Mouse (Mus musculus) limb, embryonic 14.5 days (tissue): Measurements from ENCODE around the gene Tcp11l2. TPM values are rescaled to one million over a fixed set of nuclear protein-coding genes. Genes with fewer than 3 reads are reported as not detected.

ENCODE experiments used
- ATAC-seq: fragments of 200-750 bp; cut with Nextera tagmentation; 2 replicates; pipeline ENCODE4 v1.8.0; 2017; ENCODE audit warnings: low read depth, moderate number of reproducible peaks, moderate TSS enrichment; ENCODE audit not compliant: low FRiP score
- DNase-seq: peaks from one replicate; pipeline ENCODE4 v3.0.0-alpha.2; 2015; ENCODE audit warnings: low spot score
- H3K27ac ChIP-seq: fragments of 300-500 bp; sonication (generic); replicated peaks from 2 replicates; pipeline ENCODE4 v1.5.1; 2014; ENCODE audit warnings: low read depth, mild to moderate bottlenecking, low read length, moderate library complexity, mixed read lengths
- H3K27me3 ChIP-seq: fragments of 300-500 bp; sonication (generic); 2 replicates; pipeline ENCODE4 v1.6.1; 2014; ENCODE audit warnings: low read length, mixed read lengths; ENCODE audit not compliant: control insufficient read depth, insufficient read depth
- H3K36me3 ChIP-seq: fragments of 300-500 bp; sonication (generic); 2 replicates; pipeline ENCODE4 v1.6.1; 2014; ENCODE audit warnings: mild to moderate bottlenecking, low read length, moderate library complexity, mixed read lengths; ENCODE audit not compliant: control insufficient read depth, insufficient read depth
- H3K4me1 ChIP-seq: fragments of 300-500 bp; sonication (generic); 2 replicates; pipeline ENCODE4 v1.6.1; 2014; ENCODE audit warnings: antibody characterized with exemption, low read length, mixed read lengths; ENCODE audit not compliant: control insufficient read depth, insufficient read depth
- H3K4me2 ChIP-seq: fragments of 300-500 bp; sonication (generic); replicated peaks from 2 replicates; pipeline ENCODE4 v1.6.1; 2014; ENCODE audit warnings: low read depth, mild to moderate bottlenecking, low read length, moderate library complexity; ENCODE audit not compliant: severe bottlenecking
- H3K4me3 ChIP-seq: fragments of 300-500 bp; sonication (generic); replicated peaks from 2 replicates; pipeline ENCODE4 v1.5.1; 2014; ENCODE audit warnings: low read length
- H3K9ac ChIP-seq: fragments of 300-500 bp; sonication (generic); 2 replicates; pipeline ENCODE4 v1.6.1; 2014; ENCODE audit warnings: mild to moderate bottlenecking, low read depth, low read length, moderate library complexity; ENCODE audit not compliant: severe bottlenecking
- H3K9me3 ChIP-seq: fragments of 300-500 bp; sonication (generic); 2 replicates; pipeline ENCODE4 v1.6.1; 2016; ENCODE audit warnings: low read length; ENCODE audit not compliant: control insufficient read depth
- POLR2A ChIP-seq: fragments of 200-500 bp; IDR thresholded peaks from 2 replicates; pipeline ENCODE4 v1.8.0; 2012; ENCODE audit warnings: inconsistent platforms, mild to moderate bottlenecking, moderate library complexity, borderline replicate concordance; ENCODE audit not compliant: insufficient read depth, insufficient read length; ENCODE audit errors: extremely low read depth
- WGBS: fragments of 180-500 bp; shearing (Covaris S2); extraction: QIAGEN DNeasy Blood & Tissue Kit; methylation state at CpG from one replicate; pipeline ENCODE4 v1.1.7; 2014; 5-methylcytosine and 5-hydroxymethylcytosine counted together
- polyA plus RNA-seq, 2 experiments: library from polyadenylated mRNA; depleted of rRNA in 1 of 2; stranded (reverse) in 1 of 2; unstranded in 1 of 2; fragments of >200 nt; fragmentation: Nextera tagmentation in 1 of 2; extraction: Ambion mirVana in 1 of 2; gene quantifications; 2 replicates each; pipeline versions ENCODE4 v1.2.1 to v1.2.3; 2012 to 2014

The Tcp11l2 gene
- polyA plus RNA-seq, 2 experiments = 15.8 to 20.0 TPM

GRCm38 (mm10) chr10:84559986-84560385, 16.4 kb upstream of the Tcp11l2 start:
- no peak overlapping the region for H3K4me2 ChIP-seq
- H3K36me3 ChIP-seq = no peaks in the 10 kb centered on the region
- ATAC-seq (no peak), DNase-seq (no peak)
- H3K4me1 ChIP-seq = peaks cover 7% of the 10 kb centered on the region
- no peak overlapping the region for H3K27ac ChIP-seq
- 86% methylated on average over 4 of the region's 4 CpGs for WGBS
- no peaks in the 10 kb centered on the region for H3K27me3 ChIP-seq
- no peaks in the 10 kb centered on the region for H3K9me3 ChIP-seq
- no peak overlapping the region for H3K9ac ChIP-seq
- no peak for TF ChIP-seq POLR2A
- no peak overlapping the region for H3K4me3 ChIP-seq

GRCm38 (mm10) chr10:84562121-84562520, 14.3 kb upstream of the Tcp11l2 start:
- Histone ChIP-seq H3K4me1 (peaks cover 12% of the 10 kb centered on the region), H3K9ac (no peak overlapping the region), H3K36me3 (no peaks in the 10 kb centered on the region), H3K27ac (no peak overlapping the region), H3K9me3 (no peaks in the 10 kb centered on the region), H3K4me2 (no peak overlapping the region), H3K27me3 (no peaks in the 10 kb centered on the region), H3K4me3 (no peak overlapping the region)
- 49% methylated on average over 5 of the region's 5 CpGs for WGBS
- DNase-seq (no peak), ATAC-seq (no peak)
- TF ChIP-seq POLR2A = no peak

GRCm38 (mm10) chr10:84562567-84563554, 13.6 kb upstream of the Tcp11l2 start:
- Histone ChIP-seq H3K9ac (no peak overlapping the region), H3K4me1 (peaks cover 12% of the 10 kb centered on the region), H3K36me3 (no peaks in the 10 kb centered on the region), H3K4me3 (no peak overlapping the region), H3K9me3 (no peaks in the 10 kb centered on the region), H3K4me2 (no peak overlapping the region), H3K27ac (no peak overlapping the region), H3K27me3 (no peaks in the 10 kb centered on the region)
- 47% methylated on average over 13 of the region's 13 CpGs for WGBS
- no peak for TF ChIP-seq POLR2A
- peak; percentile 50; the same call in 1 of the 2 replicates for ATAC-seq
- peak; percentile 42 for DNase-seq

- no peak overlapping the region for H3K27ac ChIP-seq
- 77% methylated on average over 8 of the region's 8 CpGs for WGBS
- no peaks in the 10 kb centered on the region for H3K9me3 ChIP-seq
- DNase-seq (no peak), ATAC-seq (no peak)
- H3K9ac ChIP-seq = no peak overlapping the region
- H3K4me2 ChIP-seq = no peak overlapping the region
- H3K27me3 ChIP-seq = no peaks in the 10 kb centered on the region
- H3K36me3 ChIP-seq = no peaks in the 10 kb centered on the region
- no peak overlapping the region for H3K4me3 ChIP-seq
- TF ChIP-seq POLR2A = no peak
- H3K4me1 ChIP-seq = peaks cover 12% of the 10 kb centered on the region
Observed at GRCm38 (mm10) chr10:84564427-84564826, 12.0 kb upstream of the Tcp11l2 start.

GRCm38 (mm10) chr10:84571052-84571639, 5.3 kb upstream of the Tcp11l2 start:
- no peak for ATAC-seq

More at GRCm38 (mm10) chr10:84571052-84571639, 5.3 kb upstream of the Tcp11l2 start:
- Histone ChIP-seq H3K4me1 (peaks cover 9% of the 10 kb centered on the region), H3K4me2 (no peak overlapping the region), H3K9ac (no peak overlapping the region), H3K27ac (no peak overlapping the region), H3K27me3 (no peaks in the 10 kb centered on the region), H3K4me3 (no peak overlapping the region), H3K36me3 (no peaks in the 10 kb centered on the region), H3K9me3 (no peaks in the 10 kb centered on the region)
- WGBS = 81% methylated on average over 10 of the region's 10 CpGs
- TF ChIP-seq POLR2A = no peak
- DNase-seq = no peak
